Mouse (Mus musculus) embryonic facial prominence, embryonic 14.5 days (tissue): ENCODE results near the gene Naf1. TPM values are rescaled to one million over a fixed set of nuclear protein-coding genes. Genes with fewer than 3 reads are reported as not detected.

ENCODE experiments used
- ATAC-seq: fragments of 200-750 bp; cut with Nextera tagmentation; 2 replicates; pipeline ENCODE4 v1.8.0; 2017; ENCODE audit warnings: low read depth, moderate number of reproducible peaks, moderate TSS enrichment
- DNase-seq: peaks from one replicate; pipeline ENCODE4 v3.0.0-alpha.2; 2015; ENCODE audit warnings: low spot score
- H3K27ac ChIP-seq: fragments of 300-500 bp; sonication (generic); replicated peaks from 2 replicates; pipeline ENCODE4 v1.5.1; 2014; ENCODE audit warnings: low read depth, mild to moderate bottlenecking, low read length, moderate library complexity
- H3K27me3 ChIP-seq: fragments of 300-500 bp; sonication (generic); replicated peaks from 2 replicates; pipeline ENCODE4 v1.6.1; 2014; ENCODE audit warnings: low read length; ENCODE audit not compliant: control insufficient read depth, insufficient read depth
- H3K36me3 ChIP-seq: fragments of 300-500 bp; sonication (generic); 2 replicates; pipeline ENCODE4 v1.6.1; 2014; ENCODE audit warnings: low read length, mixed read lengths; ENCODE audit not compliant: control insufficient read depth, insufficient read depth
- H3K4me1 ChIP-seq: fragments of 300-500 bp; sonication (generic); 2 replicates; pipeline ENCODE4 v1.6.1; 2014; ENCODE audit warnings: antibody characterized with exemption, low read length; ENCODE audit not compliant: control insufficient read depth, insufficient read depth
- H3K4me2 ChIP-seq: fragments of 300-500 bp; sonication (generic); 2 replicates; pipeline ENCODE4 v1.6.1; 2014; ENCODE audit warnings: low read depth, mild to moderate bottlenecking, low read length, moderate library complexity, mixed read lengths
- H3K4me3 ChIP-seq: fragments of 300-500 bp; sonication (generic); 2 replicates; pipeline ENCODE4 v1.5.1; 2014; ENCODE audit warnings: low read depth, mild to moderate bottlenecking, low read length
- H3K9ac ChIP-seq: fragments of 300-500 bp; sonication (generic); 2 replicates; pipeline ENCODE4 v1.6.1; 2014; ENCODE audit warnings: low read depth, mild to moderate bottlenecking, low read length, moderate library complexity, mixed read lengths
- H3K9me3 ChIP-seq: fragments of 300-500 bp; sonication (generic); 2 replicates; pipeline ENCODE4 v1.6.1; 2016; ENCODE audit warnings: low read length; ENCODE audit not compliant: control insufficient read depth
- WGBS: fragments of 180-500 bp; shearing (Covaris S2); extraction: QIAGEN DNeasy Blood & Tissue Kit; methylation state at CpG from one replicate; pipeline ENCODE4 v1.1.7; 2014; 5-methylcytosine and 5-hydroxymethylcytosine counted together
- polyA plus RNA-seq: library from polyadenylated mRNA; unstranded; fragments of >200 nt; fragmentation: Nextera tagmentation; extraction: Ambion mirVana; gene quantifications from 2 replicates; pipeline ENCODE4 v1.2.1, GENCODE M21; 2014

Gene Naf1
- 3.7 and 4.4 TPM in 2 replicates for polyA plus RNA-seq

- peaks cover 5% of the 10 kb centered on the region for H3K4me1 ChIP-seq
- DNase-seq: peak; percentile 99
- H3K9ac ChIP-seq: peak within 1 kb of the TSS; percentile 74
- WGBS: under 1% methylated on average over 26 of the region's 37 CpGs
- H3K27me3 ChIP-seq: no peaks in the 10 kb centered on the region
- H3K4me3 ChIP-seq: peak within 1 kb of the TSS; percentile 60
- H3K9me3 ChIP-seq: no peaks in the 10 kb centered on the region
- H3K4me2 ChIP-seq: peak within 1 kb of the TSS; percentile 77
- H3K27ac ChIP-seq: peak within 1 kb of the TSS; percentile 78; the same call in 1 of the 2 replicates
- H3K36me3 ChIP-seq: peaks cover 10% of the 10 kb centered on the region
- ATAC-seq: peak; percentile 99
Measured at GRCm38 (mm10) chr8:66860023-66860422, at the start of gene Naf1. Gene Naf1, plus strand, starts transcription at chr8:66860217.

- Histone ChIP-seq H3K9me3 (no peaks in the 10 kb centered on the region), H3K4me3 (peak overlapping the region; percentile 60), H3K4me2 (peak overlapping the region; percentile 77), H3K9ac (peak overlapping the region; percentile 74), H3K4me1 (peaks cover 5% of the 10 kb centered on the region), H3K27ac (no peak overlapping the region), H3K36me3 (peaks cover 12% of the 10 kb centered on the region), H3K27me3 (no peaks in the 10 kb centered on the region)
- ATAC-seq (peak; percentile 44; the same call in 1 of the 2 replicates), DNase-seq (peak; percentile 49)
- 1% methylated on average over 29 of the region's 46 CpGs for WGBS
Measured at GRCm38 (mm10) chr8:66860921-66861588, 1.0 kb downstream of the Naf1 start.

- Histone ChIP-seq H3K27ac (no peak overlapping the region), H3K4me1 (peaks cover 5% of the 10 kb centered on the region), H3K27me3 (no peaks in the 10 kb centered on the region), H3K36me3 (peaks cover 12% of the 10 kb centered on the region), H3K9ac (peak overlapping the region; percentile 74; the same call in 1 of the 2 replicates), H3K4me2 (peak overlapping the region; percentile 77), H3K4me3 (peak overlapping the region; percentile 60), H3K9me3 (no peaks in the 10 kb centered on the region)
- no peak for DNase-seq
- 56% methylated on average over 5 of the region's 5 CpGs for whole genome bisulfite sequencing
- ATAC-seq: no peak
Measured at GRCm38 (mm10) chr8:66861589-66862500, 1.8 kb downstream of the Naf1 start.

DNA sequence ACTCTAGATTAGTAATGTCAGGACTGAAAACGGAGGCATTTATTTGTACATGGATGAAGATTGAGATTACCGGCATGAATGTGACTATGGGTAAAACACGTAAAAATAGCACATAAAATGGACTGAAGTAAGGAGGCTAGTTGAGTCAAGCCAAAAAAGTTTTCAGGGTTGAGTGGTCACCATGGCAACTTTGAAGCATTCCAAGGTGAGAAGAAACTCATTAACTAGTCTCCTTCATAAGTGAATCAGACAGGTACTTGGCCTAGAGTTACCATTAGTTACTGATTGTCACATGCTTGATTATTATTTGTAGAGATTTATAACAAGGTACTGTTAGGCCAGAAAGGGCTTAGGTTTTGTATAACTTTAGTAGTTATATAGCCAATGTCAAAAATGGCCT is 3.7 kb downstream of the Naf1 start:
- no peaks in the 10 kb centered on the region for H3K9me3 ChIP-seq
- H3K4me1 ChIP-seq: peaks cover 5% of the 10 kb centered on the region
- ATAC-seq (no peak), DNase-seq (no peak)
- no peaks in the 10 kb centered on the region for H3K27me3 ChIP-seq
- H3K4me2 ChIP-seq: no peak overlapping the region
- H3K9ac ChIP-seq: no peak overlapping the region
- H3K27ac ChIP-seq: no peak overlapping the region
- peaks cover 12% of the 10 kb centered on the region for H3K36me3 ChIP-seq
- no peak overlapping the region for H3K4me3 ChIP-seq
- WGBS: 92% methylated on average over 3 of the region's 3 CpGs

DNA sequence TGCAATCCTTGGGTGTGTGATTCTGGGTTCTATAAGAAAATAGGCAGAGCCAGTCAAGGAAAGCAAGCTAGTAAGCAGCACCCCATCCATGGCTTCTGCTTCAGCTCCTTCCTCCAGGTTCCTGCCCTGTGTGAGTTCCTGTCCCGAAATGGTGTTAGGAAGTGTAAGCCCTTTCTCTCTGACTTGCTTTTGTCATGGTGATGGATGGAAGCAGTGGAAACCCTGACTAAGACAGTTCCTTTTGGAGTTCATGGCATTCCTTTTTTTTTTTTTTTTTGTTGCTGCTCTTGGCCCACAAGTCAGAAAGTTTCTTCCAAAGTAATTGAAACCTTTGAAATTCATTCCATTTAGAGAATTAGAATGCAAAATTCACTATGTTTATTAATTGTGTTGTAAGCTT is 5.1 kb downstream of the Naf1 start:
- Histone ChIP-seq H3K27me3 (no peaks in the 10 kb centered on the region), H3K4me2 (no peak overlapping the region), H3K36me3 (peaks cover 12% of the 10 kb centered on the region), H3K9me3 (no peaks in the 10 kb centered on the region), H3K4me1 (peaks cover 5% of the 10 kb centered on the region), H3K9ac (no peak overlapping the region), H3K4me3 (no peak overlapping the region), H3K27ac (no peak overlapping the region)
- ATAC-seq (no peak), DNase-seq (no peak)
- 86% methylated on average over 1 of the region's 1 CpGs for WGBS

DNA sequence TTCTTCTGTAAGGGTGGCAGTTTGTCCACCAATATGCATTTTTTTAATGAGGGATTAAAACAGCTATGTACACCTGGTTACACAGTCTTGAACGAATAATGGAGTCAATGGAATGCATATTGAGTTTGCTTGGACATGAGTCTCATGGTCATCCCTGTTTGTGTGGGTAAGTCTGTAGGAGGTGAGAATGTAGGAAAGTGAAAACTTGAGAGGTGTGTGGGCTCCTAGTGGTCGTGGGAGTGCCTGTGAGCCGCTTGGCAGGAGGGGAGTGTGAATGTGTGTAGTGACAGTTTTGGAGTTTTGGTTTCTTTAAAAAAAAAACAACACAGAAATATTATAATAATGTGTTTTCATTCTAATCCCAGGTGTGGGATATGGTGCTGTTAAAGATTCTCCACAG is 7.7 kb downstream of the Naf1 start:
- ATAC-seq: no peak
- no peaks in the 10 kb centered on the region for H3K4me1 ChIP-seq
- H3K4me3 ChIP-seq: no peak overlapping the region
- 48% methylated on average over 3 of the region's 3 CpGs for WGBS
- DNase-seq: no peak
- H3K36me3 ChIP-seq: peaks cover 12% of the 10 kb centered on the region
- no peaks in the 10 kb centered on the region for H3K27me3 ChIP-seq
- no peak overlapping the region for H3K4me2 ChIP-seq
- H3K27ac ChIP-seq: no peak overlapping the region
- H3K9me3 ChIP-seq: no peaks in the 10 kb centered on the region
- no peak overlapping the region for H3K9ac ChIP-seq

DNA sequence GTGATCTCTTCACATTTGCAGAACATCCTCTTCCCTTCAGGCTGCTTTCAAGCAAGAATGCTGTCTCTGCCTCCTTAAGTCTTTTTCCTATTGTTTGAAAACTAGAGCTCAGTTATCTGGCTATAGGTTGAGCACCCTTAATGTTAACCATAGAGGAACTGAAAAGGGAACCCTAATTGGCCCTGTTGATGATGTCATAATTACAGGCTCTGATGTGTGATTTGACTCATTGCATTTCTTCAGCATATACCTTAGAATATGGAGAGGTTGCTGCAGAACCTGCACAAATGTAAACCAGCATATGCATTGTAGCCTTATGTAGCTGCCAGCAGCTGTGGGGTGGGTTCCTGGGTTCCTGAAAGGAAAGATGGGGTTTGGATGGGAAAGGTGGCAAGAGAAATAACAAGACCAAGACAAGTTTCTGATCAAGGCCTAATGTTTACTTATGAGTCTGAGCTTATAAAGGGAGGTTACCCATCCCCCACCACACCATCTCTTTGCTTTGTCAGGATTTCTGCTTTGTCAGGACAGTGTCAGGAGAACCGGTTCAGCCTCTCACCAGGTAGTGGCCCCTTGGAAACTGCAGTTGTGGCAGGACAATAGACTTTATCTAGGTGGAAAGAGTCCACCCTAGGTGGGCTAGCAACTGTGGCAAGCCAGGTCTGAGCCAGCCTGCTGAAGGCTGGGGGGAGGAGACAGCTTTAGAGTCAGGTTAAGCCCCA is 9.4 kb downstream of the Naf1 start:
- Histone ChIP-seq H3K27ac (no peak overlapping the region), H3K9me3 (no peaks in the 10 kb centered on the region), H3K9ac (no peak overlapping the region), H3K4me3 (no peak overlapping the region), H3K4me1 (no peaks in the 10 kb centered on the region), H3K36me3 (peaks cover 8% of the 10 kb centered on the region; the same call in 1 of the 2 replicates), H3K27me3 (no peaks in the 10 kb centered on the region), H3K4me2 (no peak overlapping the region)
- ATAC-seq (no peak), DNase-seq (peak; percentile 4)
- WGBS: 32% methylated on average over 1 of the region's 1 CpGs

GRCm38 (mm10) chr8:66883866-66884265 is 23.8 kb downstream of the Naf1 start:
- DNase-seq (no peak), ATAC-seq (no peak)
- Histone ChIP-seq H3K9ac (no peak overlapping the region), H3K9me3 (no peaks in the 10 kb centered on the region), H3K36me3 (peaks cover 10% of the 10 kb centered on the region; the same call in 1 of the 2 replicates), H3K4me1 (no peaks in the 10 kb centered on the region), H3K4me2 (no peak overlapping the region), H3K4me3 (no peak overlapping the region), H3K27me3 (no peaks in the 10 kb centered on the region), H3K27ac (no peak overlapping the region)
- 43% methylated on average over 1 of the region's 1 CpGs for WGBS
